Mouse (Mus musculus) kidney, postnatal 0 days (tissue): ENCODE measurements around the gene Gpsm2. TPM values are rescaled to one million over a fixed set of nuclear protein-coding genes. Genes with fewer than 3 reads are reported as not detected.

Experiments
- ATAC-seq: fragments of 200-750 bp; cut with Nextera tagmentation; replicated peaks from 2 replicates; pipeline ENCODE4 v1.8.0; 2017; ENCODE audit warnings: low read depth, moderate number of reproducible peaks, moderate TSS enrichment, moderate library complexity; ENCODE audit not compliant: low FRiP score
- DNase-seq: peaks from one replicate; pipeline ENCODE4 v3.0.0-alpha.2; 2016; ENCODE audit warnings: low spot score
- H3K27ac ChIP-seq: fragments of 300-500 bp; sonication (generic); 2 replicates; pipeline ENCODE4 v1.5.1; 2014; ENCODE audit warnings: mild to moderate bottlenecking
- H3K27me3 ChIP-seq: fragments of 300-500 bp; sonication (generic); 2 replicates; pipeline ENCODE4 v1.6.1; 2014; ENCODE audit warnings: low read length, mixed read lengths; ENCODE audit not compliant: insufficient read depth
- H3K36me3 ChIP-seq: fragments of 300-500 bp; sonication (generic); 2 replicates; pipeline ENCODE4 v1.6.1; 2014; ENCODE audit warnings: low read length, mixed read lengths; ENCODE audit not compliant: insufficient read depth
- H3K4me1 ChIP-seq: fragments of 300-500 bp; sonication (generic); replicated peaks from 2 replicates; pipeline ENCODE4 v1.6.1; 2014; ENCODE audit warnings: antibody characterized with exemption, low read length, mixed read lengths; ENCODE audit not compliant: insufficient read depth
- H3K4me2 ChIP-seq: fragments of 300-500 bp; sonication (generic); 2 replicates; pipeline ENCODE4 v1.6.1; 2014; ENCODE audit warnings: mild to moderate bottlenecking, low read length, moderate library complexity, mixed read lengths
- H3K4me3 ChIP-seq: fragments of 300-500 bp; sonication (generic); replicated peaks from 2 replicates; pipeline ENCODE4 v1.5.1; 2014; ENCODE audit warnings: low read depth, low read length
- H3K9ac ChIP-seq: fragments of 300-500 bp; sonication (generic); 2 replicates; pipeline ENCODE4 v1.6.1; 2014; ENCODE audit warnings: low read depth, low read length
- H3K9me3 ChIP-seq: fragments of 300-500 bp; sonication (generic); replicated peaks from 2 replicates; pipeline ENCODE4 v1.6.1; 2016; ENCODE audit warnings: low read length, inconsistent platforms, mixed read lengths
- CTCF ChIP-seq: IDR thresholded peaks from 2 replicates; pipeline ENCODE4 v1.5.1; 2016; ENCODE audit warnings: antibody characterized with exemption, low read depth, mild to moderate bottlenecking, moderate library complexity
- WGBS: fragments of 180-500 bp; shearing (Covaris S2); extraction: QIAGEN DNeasy Blood & Tissue Kit; methylation state at CpG from one replicate; pipeline ENCODE4 v1.1.7; 2014; 5-methylcytosine and 5-hydroxymethylcytosine counted together
- polyA plus RNA-seq: library from polyadenylated mRNA; unstranded; fragments of >200 nt; fragmentation: Nextera tagmentation; extraction: Ambion mirVana; gene quantifications from 2 replicates; pipeline ENCODE4 v1.2.1, GENCODE M21; 2015

The Gpsm2 gene
- polyA plus RNA-seq, 1 experiment from 2014 or later: 26.7 TPM

- H3K36me3 ChIP-seq: peaks cover 14% of the 10 kb centered on the region; the same call in 1 of the 2 replicates
- H3K27me3 ChIP-seq: no peaks in the 10 kb centered on the region
- no peak overlapping the region for H3K4me2 ChIP-seq
- no peak overlapping the region for H3K9ac ChIP-seq
- TF ChIP-seq CTCF: peak; percentile 74
- DNase-seq (peak; percentile 81), ATAC-seq (no peak)
- H3K9me3 ChIP-seq: no peaks in the 10 kb centered on the region
- WGBS: 94% methylated on average over 1 of the region's 1 CpGs
- no peak overlapping the region for H3K27ac ChIP-seq
- H3K4me3 ChIP-seq: no peak overlapping the region
- H3K4me1 ChIP-seq: no peaks in the 10 kb centered on the region
Measured at GRCm38 (mm10) chr3:108701256-108701655, 20.9 kb downstream of the Gpsm2 start.

- no peak for TF ChIP-seq CTCF
- Histone ChIP-seq H3K36me3 (peaks cover 22% of the 10 kb centered on the region; the same call in 1 of the 2 replicates), H3K27ac (no peak overlapping the region), H3K4me2 (no peak overlapping the region), H3K9ac (no peak overlapping the region), H3K4me1 (no peaks in the 10 kb centered on the region), H3K9me3 (no peaks in the 10 kb centered on the region), H3K27me3 (no peaks in the 10 kb centered on the region), H3K4me3 (no peak overlapping the region)
- no peak for ATAC-seq
- DNase-seq: no peak
- 90% methylated on average over 4 of the region's 4 CpGs for WGBS
Measured at GRCm38 (mm10) chr3:108699786-108700185, 22.3 kb downstream of the Gpsm2 start.

GRCm38 (mm10) chr3:108698662-108699061, 23.4 kb downstream of the Gpsm2 start:
- no peaks in the 10 kb centered on the region for H3K4me1 ChIP-seq
- no peak overlapping the region for H3K4me3 ChIP-seq
- H3K9ac ChIP-seq: no peak overlapping the region
- no peak overlapping the region for H3K27ac ChIP-seq
- DNase-seq (no peak), ATAC-seq (no peak)
- 94% methylated on average over 8 of the region's 8 CpGs for WGBS
- no peak overlapping the region for H3K4me2 ChIP-seq
- H3K9me3 ChIP-seq: no peaks in the 10 kb centered on the region
- peaks cover 26% of the 10 kb centered on the region; the same call in 1 of the 2 replicates for H3K36me3 ChIP-seq
- H3K27me3 ChIP-seq: no peaks in the 10 kb centered on the region
- TF ChIP-seq CTCF: no peak

- ATAC-seq (no peak), DNase-seq (no peak)
- H3K27ac ChIP-seq: no peak overlapping the region
- no peak for TF ChIP-seq CTCF
- H3K27me3 ChIP-seq: no peaks in the 10 kb centered on the region
- no peaks in the 10 kb centered on the region for H3K9me3 ChIP-seq
- no peaks in the 10 kb centered on the region for H3K4me1 ChIP-seq
- H3K4me2 ChIP-seq: no peak overlapping the region
- no peak overlapping the region for H3K4me3 ChIP-seq
- 82% methylated on average over 9 of the region's 9 CpGs for WGBS
- H3K36me3 ChIP-seq: peaks cover 17% of the 10 kb centered on the region; the same call in 1 of the 2 replicates
- no peak overlapping the region for H3K9ac ChIP-seq
Measured at GRCm38 (mm10) chr3:108694321-108694720, 27.8 kb downstream of the Gpsm2 start.

- Histone ChIP-seq H3K27me3 (no peaks in the 10 kb centered on the region), H3K9ac (no peak overlapping the region), H3K4me3 (no peak overlapping the region), H3K4me1 (no peaks in the 10 kb centered on the region), H3K36me3 (peaks cover 13% of the 10 kb centered on the region; the same call in 1 of the 2 replicates), H3K9me3 (no peaks in the 10 kb centered on the region), H3K4me2 (no peak overlapping the region), H3K27ac (no peak overlapping the region)
- peak; percentile 5 for DNase-seq
- no peak for TF ChIP-seq CTCF
- 70% methylated on average over 4 of the region's 4 CpGs for WGBS
- ATAC-seq: no peak
Measured at GRCm38 (mm10) chr3:108689979-108690378, 32.1 kb downstream of the Gpsm2 start.

GRCm38 (mm10) chr3:108689446-108689845, 32.7 kb downstream of the Gpsm2 start:
- H3K4me2 ChIP-seq: no peak overlapping the region
- H3K27ac ChIP-seq: no peak overlapping the region
- H3K27me3 ChIP-seq: no peaks in the 10 kb centered on the region
- TF ChIP-seq CTCF: no peak
- H3K9me3 ChIP-seq: no peaks in the 10 kb centered on the region
- 82% methylated on average over 8 of the region's 8 CpGs for WGBS
- peaks cover 11% of the 10 kb centered on the region; the same call in 1 of the 2 replicates for H3K36me3 ChIP-seq
- no peak overlapping the region for H3K4me3 ChIP-seq
- DNase-seq (no peak), ATAC-seq (no peak)
- H3K4me1 ChIP-seq: no peaks in the 10 kb centered on the region
- H3K9ac ChIP-seq: no peak overlapping the region

- no peak overlapping the region for H3K4me2 ChIP-seq
- H3K9me3 ChIP-seq: no peaks in the 10 kb centered on the region
- 79% methylated on average over 6 of the region's 6 CpGs for WGBS
- H3K36me3 ChIP-seq: peaks cover 8% of the 10 kb centered on the region; the same call in 1 of the 2 replicates
- DNase-seq (no peak), ATAC-seq (no peak)
- H3K27me3 ChIP-seq: no peaks in the 10 kb centered on the region
- no peak for TF ChIP-seq CTCF
- no peaks in the 10 kb centered on the region for H3K4me1 ChIP-seq
- no peak overlapping the region for H3K27ac ChIP-seq
- no peak overlapping the region for H3K9ac ChIP-seq
- H3K4me3 ChIP-seq: no peak overlapping the region
Measured at GRCm38 (mm10) chr3:108689015-108689441, 33.1 kb downstream of the Gpsm2 start.
